Mouse (Mus musculus) ovary, postnatal 10 days (tissue): ENCODE data around the gene Themis2.
"Not testable (repeated sequence)": the region's sequence is repeated elsewhere in the genome, so short reads cannot be mapped to it uniquely, and the experiment has no call there.

ENCODE experiments used
- DNase-seq: peaks from one replicate; pipeline ENCODE4 v3.0.0; 2022; ENCODE audit warnings: low spot score

Gene Themis2

DNA sequence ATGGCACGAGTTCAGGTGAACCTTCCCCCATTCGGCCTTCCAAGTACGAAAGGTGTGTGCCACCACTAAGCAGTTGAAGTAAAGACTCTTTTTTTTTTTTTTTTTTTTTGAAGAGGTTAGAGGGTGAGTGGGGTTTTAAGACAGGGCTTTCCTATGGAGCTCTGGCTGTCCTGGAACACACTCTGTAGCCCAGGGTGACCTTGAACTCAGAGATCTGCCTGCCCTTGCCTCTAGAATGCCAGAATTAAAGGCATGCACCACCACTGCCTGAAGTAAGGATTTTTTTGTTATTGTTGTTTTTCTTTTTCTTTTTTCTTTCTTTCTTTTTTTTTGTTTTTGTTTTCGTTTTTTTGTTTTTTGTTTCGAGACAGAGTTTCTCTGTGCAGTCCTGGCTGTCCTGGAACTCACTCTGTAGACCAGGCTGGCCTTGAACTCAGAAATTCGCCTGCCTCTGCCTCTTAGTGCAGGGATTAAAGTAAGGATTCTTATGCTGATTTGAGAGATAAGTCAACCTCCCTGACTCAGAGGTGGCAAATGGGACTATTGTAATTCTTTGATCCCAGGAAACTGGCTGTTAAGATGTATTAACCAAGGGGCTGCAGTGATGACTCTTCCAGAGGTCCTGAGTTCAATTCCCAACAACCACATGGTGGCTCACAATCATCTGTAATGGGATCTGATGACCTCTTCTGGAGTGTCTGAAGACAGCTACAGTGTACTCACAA, 46.8 kb downstream of the Themis2 start:
- no peak for DNase-seq

DNA sequence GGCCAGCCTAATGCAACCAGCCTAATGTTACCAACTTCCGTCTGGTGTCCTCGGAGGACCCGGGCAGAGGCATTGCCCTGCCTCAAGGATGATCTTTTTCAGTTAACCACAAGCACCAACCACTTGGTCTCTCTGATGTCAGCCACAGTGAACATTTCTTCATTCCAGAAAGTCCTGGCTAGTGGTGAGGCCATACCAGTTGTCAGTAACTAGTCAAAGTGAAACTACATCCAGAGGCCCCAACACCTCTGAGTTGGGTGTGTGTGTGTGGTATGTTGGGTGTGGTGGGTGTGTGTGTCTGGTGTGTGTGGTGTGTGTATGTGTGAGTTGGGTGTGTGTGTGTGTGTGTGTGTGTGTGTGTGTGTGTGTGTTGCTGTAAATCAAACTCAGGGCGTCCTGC, 47.4 kb downstream of the Themis2 start:
- no peak for DNase-seq

DNA sequence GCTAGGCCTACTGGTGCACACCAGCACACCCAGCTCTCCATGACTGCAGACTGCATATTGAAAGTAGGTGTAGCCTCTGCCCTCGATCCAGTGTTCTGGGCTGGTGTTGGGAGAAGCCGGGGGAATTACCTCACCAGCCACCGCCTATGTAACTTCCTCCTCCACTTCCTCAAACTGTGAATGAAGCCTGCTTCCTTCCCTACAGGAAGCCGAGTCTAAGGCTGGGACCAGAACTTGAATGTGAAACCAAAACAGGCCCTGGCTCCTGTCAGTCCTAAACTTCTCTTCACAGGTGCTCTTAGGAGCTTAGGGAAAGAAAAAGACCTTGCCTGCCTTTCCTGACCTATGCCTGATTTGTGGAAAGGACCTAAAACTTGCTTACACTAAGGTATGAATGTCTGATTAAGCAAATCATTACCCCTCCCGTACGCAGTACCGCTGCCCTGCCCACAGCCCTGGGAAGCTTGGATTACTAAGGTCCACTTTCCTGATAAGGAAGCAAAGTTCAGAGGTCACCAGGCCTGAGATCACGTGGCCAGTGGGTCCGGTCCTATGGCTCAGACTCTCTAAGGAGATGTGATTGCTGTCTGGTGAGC, 48.4 kb downstream of the Themis2 start:
- no peak for DNase-seq

DNA sequence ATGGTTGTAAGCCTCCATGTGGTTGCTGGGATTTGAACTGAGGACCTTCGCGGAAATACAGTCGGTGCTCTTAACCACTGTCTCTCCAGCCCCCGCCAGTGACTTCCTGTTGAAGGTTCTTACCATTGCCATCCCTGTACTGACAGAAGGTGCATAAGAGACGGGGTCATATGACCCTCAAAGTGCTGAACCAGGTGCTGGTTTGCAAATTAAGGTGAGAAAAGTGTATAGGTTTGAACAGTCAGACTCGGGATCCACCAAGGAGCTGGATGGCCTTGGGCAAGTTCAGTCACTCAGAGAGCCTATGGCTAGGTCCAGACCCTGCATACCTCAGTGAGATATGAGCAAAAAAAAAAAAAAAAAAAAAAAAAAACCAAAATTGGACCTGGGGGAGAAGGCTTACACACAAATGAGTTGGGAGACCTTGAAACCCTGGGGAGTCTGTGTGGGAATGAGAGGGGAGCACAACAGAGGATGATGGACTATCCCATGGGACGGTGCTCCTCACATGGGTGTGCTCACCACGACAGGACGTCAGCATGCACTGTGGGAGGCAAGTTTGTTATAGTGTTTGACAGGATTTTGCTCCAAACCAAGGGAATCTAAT, 49.2 kb downstream of the Themis2 start:
- DNase-seq: no peak

DNA sequence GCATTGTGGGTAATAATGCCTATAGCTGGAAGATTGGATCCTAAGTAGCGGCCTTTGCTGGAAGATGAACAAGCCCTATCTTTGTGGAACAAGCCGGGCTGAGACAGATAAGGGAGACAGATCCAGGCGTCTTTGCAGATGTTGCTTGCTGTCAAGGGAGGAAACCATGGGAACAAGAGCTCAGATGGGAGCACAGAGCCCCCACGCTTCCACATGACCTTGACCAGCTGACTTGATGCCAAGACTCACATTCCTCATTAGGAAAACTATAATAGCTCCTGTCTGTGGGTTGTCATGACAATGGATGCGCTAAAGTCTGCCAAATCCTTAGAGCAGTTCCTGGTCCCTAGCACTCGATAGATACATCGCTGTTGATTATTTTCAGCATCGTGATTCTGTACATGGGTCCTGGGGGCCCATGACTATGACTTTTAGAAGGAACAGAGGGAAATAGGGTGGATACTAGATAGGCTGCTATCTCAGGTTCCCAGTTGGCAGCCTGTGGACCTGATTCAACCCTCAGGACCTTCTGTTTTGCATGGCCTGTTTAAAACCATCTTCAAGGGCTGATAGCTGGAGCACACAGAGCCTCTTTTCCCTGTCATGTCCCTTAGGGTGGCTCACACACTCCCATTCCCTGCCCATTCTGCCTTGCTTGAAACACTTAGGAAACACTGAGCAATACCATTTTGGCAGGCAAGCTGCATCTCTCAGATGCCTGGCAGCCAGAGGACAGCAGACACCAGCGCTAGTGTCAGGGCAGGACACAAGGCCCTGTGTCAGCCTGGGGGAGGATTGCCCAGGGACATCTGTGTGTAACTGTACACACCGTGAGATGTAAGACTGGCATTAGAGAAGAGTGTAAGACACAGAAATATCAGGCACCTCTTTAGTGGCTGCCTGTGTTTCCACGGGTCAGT, 51.9 kb downstream of the Themis2 start:
- no peak for DNase-seq

DNA sequence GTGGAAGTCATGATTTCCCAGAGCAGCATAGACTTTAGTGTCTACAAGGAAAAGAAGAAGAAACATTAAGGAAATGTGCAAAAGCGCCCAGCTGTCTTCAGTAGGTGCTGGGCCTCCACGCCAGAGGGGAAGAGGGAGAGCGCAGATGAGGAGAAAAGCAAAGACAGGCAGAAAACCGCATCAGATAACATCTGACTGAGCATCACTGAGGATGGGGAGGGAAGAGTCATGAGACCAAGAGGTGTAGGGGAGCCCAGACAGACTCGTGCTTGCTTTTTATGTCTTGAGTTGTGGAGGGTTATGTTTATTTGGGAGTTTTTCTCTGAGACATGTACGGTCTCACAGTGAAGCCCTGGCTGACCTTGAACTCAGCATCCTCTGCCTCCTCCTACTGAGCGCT, 54.7 kb downstream of the Themis2 start:
- no peak for DNase-seq

DNA sequence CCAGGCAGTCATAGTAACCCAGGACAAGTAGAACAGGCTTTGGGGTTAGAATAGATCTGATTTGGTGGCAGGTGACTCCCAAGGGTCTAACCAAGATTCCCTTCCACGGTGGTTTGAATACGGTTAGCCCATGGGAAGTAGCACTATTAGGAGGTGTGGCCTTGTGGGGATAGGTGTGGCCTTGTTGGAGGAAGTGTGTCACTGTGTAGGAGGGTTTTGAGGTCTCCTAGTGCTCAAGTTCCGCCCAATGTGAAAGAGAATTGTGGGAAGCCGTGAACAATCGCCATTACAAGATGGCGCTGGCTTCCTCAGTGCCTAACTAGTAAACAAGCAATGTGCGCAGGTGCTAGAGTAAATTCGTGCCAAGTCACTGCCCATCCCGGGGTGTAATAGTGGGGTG, 59.0 kb downstream of the Themis2 start:
- DNase-seq: not testable (repeated sequence)

DNA sequence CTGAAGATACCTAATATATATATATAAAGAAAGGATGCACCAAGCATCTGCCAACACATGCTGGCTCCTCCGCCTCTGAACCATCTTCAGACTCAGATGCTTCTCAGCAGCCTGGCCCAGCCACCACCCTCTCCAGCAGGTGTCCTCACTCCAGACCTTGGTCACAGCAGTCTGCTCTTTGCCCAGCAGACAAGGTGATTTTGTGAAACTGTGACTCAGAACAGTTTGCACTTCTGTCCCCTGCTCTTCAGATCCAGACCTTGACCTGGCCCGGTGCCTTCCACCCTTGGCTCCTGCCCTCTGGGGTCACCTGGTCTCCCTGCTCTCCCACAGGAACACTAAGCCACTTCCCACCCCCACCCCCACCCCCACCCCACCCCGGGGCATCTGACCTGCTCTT, 60.3 kb downstream of the Themis2 start:
- DNase-seq: no peak

DNA sequence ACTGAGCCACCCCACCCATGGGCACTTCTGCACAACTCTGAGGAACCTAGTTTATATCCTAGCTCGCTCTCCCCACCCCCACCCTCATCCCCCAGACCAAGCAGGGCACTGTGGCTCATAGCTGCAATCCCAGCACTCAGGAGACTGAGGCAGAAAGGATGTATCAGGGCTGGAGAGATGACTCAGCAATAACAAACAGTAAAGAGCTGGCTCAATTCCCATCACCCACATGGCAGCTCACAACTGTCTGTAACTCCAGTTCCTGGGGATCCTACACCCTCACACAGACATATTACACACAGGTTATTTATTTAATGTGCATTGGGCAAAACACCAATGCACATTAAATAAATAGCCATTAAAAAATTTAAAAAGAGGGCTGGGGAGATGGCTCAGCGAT, 60.8 kb downstream of the Themis2 start:
- no peak for DNase-seq

DNA sequence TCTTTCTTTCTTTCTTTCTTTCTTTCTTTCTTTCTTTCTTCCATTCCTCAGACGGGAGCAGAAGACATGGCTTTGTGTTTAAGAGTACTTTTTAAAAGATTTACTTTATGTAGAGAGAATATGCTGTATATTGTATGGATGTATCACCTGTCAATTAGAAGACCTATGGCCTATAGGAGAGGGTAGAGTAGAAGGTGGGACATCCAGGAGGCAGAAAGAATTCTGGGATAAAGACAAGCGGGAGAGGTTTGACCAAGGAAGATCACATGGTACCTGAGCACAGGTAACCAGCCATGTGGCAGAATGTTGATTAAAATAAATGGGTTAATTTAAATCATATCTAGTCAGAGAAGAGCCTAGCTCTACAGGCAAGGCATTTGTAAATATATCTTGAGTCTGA, 61.4 kb downstream of the Themis2 start:
- no peak for DNase-seq

DNA sequence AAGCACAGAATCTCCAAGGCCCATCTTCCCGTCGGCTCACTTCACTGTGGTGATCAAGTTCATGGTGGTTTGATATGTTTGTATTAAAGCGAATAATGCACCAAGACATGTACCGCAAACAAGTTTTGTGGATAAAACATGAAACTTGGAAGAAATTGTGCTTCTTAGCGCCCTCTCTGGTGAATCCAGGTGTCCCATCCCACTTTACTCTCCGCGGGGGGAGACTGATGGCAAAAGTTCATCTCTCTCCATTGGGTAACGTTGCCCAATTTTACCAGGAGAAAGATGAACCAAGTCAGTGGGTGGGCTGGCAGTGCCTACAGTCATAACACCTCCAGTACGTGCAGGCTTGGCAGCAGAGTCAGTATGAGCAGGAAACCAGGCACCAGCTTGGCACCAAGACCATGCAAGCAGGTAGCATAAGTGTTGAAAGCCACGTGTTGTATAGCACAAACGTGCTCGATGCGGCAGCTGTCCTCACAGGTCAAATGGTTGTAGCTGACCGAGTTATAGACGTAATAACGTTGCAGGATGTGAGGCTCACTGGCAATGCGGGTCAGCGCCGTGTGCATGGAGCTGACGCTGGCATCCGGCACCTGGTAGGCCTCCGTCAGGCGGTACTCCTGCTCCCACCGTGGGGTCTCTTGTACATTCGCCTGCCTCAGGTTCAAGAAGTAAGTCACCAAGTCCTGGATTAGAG, 63.0 kb downstream of the Themis2 start:
- DNase-seq: no peak

DNA sequence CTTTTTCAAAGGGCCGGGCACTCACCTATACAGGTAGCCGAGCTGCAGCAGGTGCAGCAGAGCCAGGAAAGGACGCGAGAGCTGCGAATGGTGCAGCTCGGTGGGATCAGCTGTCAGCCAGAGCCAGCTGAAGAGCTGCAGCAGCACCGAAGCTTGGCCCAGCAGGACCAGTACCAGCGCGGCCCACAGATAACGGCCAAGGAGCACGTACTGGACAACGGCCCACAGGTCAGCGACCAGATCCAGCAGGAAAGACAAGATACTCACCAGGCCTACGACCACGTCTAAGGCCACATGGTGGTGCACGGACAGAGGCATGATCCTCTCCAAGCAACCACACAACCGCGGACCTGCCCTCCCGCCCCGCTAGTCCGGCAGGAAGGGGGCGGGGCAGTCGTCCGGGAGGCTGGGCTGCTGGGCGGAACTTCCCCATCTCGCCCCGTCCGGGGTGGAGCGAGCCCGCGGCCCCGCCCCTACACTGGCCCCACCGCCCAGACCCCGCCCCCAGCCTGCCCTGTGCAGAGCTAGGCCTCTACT, 64.0 kb downstream of the Themis2 start, which contains the start of gene Xkr8:
Gene Xkr8 (minus strand): TSS at position 399 of the 537 bp plus-strand sequence.
- peak; percentile 69 for DNase-seq
